Mouse (Mus musculus): ENCODE data around the gene Tspan18. TPM values are rescaled to one million over a fixed set of nuclear protein-coding genes. Genes with fewer than 3 reads are reported as not detected.
A peak's percentile ranks its signal among the peaks of the same experiment; 100 is the strongest.

The Tspan18 gene
- total RNA-seq, 2 experiments from 2014 or later = 53.3 to 55.7 TPM

GRCm38 (mm10) chr2:93266565-93267169 lies 67.6 kb downstream of the Tspan18 start:
- DNase-seq (ENCODE audit: low spot score in 2 of 2) = no peak

- no peak for DNase-seq (ENCODE audit: low spot score in 2 of 2)
Observed at GRCm38 (mm10) chr2:93262291-93263285, 71.7 kb downstream of the Tspan18 start.

GRCm38 (mm10) chr2:93261521-93262290 lies 72.6 kb downstream of the Tspan18 start:
- no peak for DNase-seq (ENCODE audit: low spot score in 2 of 2)

GRCm38 (mm10) chr2:93257634-93258033 lies 76.7 kb downstream of the Tspan18 start:
- DNase-seq (ENCODE audit: low spot score in 2 of 2) = no peak

GRCm38 (mm10) chr2:93256735-93257405 lies 77.4 kb downstream of the Tspan18 start:
- DNase-seq (ENCODE audit: low spot score in 2 of 2) = no peak

GRCm38 (mm10) chr2:93252356-93252755 lies 81.9 kb downstream of the Tspan18 start:
- peak; percentile 60 to 61 for DNase-seq (ENCODE audit: low spot score in 2 of 2)

- DNase-seq (ENCODE audit: low spot score in 2 of 2) = no peak
Observed at GRCm38 (mm10) chr2:93250611-93251010, 83.7 kb downstream of the Tspan18 start.

GRCm38 (mm10) chr2:93249058-93249457 lies 85.2 kb downstream of the Tspan18 start:
- no peak for DNase-seq (ENCODE audit: low spot score in 2 of 2)

- DNase-seq (ENCODE audit: low spot score in 2 of 2) = peak; percentile 47 to 59
Observed at GRCm38 (mm10) chr2:93244090-93244443, 90.2 kb downstream of the Tspan18 start.

- peak in 1 of 2 experiments; percentile 48 for DNase-seq (ENCODE audit: low spot score in 2 of 2)
Observed at GRCm38 (mm10) chr2:93243439-93244089, 90.7 kb downstream of the Tspan18 start.

GRCm38 (mm10) chr2:93242166-93242565 lies 92.1 kb downstream of the Tspan18 start:
- DNase-seq (ENCODE audit: low spot score in 2 of 2) = no peak

- no peak for DNase-seq (ENCODE audit: low spot score in 2 of 2)
Observed at GRCm38 (mm10) chr2:93238864-93239263, 95.4 kb downstream of the Tspan18 start.

GRCm38 (mm10) chr2:93237055-93237454 lies 97.2 kb downstream of the Tspan18 start:
- no peak for DNase-seq (ENCODE audit: low spot score in 2 of 2)

- DNase-seq (ENCODE audit: low spot score in 2 of 2) = no peak
Observed at GRCm38 (mm10) chr2:93232141-93232540, 102.2 kb downstream of the Tspan18 start.

GRCm38 (mm10) chr2:93228480-93228824 lies 105.9 kb downstream of the Tspan18 start:
- peak; percentile 47 to 54 for DNase-seq (ENCODE audit: low spot score in 2 of 2)

GRCm38 (mm10) chr2:93227713-93228479 lies 106.4 kb downstream of the Tspan18 start:
- DNase-seq (ENCODE audit: low spot score in 2 of 2) = peak; percentile 80 to 83

- peak; percentile 95 to 96 for DNase-seq (ENCODE audit: low spot score in 2 of 2)
Observed at GRCm38 (mm10) chr2:93226606-93227595, 107.4 kb downstream of the Tspan18 start.

- no peak for DNase-seq (ENCODE audit: low spot score in 2 of 2)
Observed at GRCm38 (mm10) chr2:93223463-93223862, 110.8 kb downstream of the Tspan18 start.

- no peak for DNase-seq (ENCODE audit: low spot score in 2 of 2)
Observed at GRCm38 (mm10) chr2:93220447-93220846, 113.9 kb downstream of the Tspan18 start.

All from layer of hippocampus, postnatal 10 days (tissue).